Mouse (Mus musculus): Measurements from ENCODE around the gene Fpgs. TPM values are rescaled to one million over a fixed set of nuclear protein-coding genes. Genes with fewer than 3 reads are reported as not detected.
A peak's percentile ranks its signal among the peaks of the same experiment; 100 is the strongest.

Fpgs gene
- polyA plus RNA-seq, 2 experiments = 30.7 to 75.7 TPM

DNA sequence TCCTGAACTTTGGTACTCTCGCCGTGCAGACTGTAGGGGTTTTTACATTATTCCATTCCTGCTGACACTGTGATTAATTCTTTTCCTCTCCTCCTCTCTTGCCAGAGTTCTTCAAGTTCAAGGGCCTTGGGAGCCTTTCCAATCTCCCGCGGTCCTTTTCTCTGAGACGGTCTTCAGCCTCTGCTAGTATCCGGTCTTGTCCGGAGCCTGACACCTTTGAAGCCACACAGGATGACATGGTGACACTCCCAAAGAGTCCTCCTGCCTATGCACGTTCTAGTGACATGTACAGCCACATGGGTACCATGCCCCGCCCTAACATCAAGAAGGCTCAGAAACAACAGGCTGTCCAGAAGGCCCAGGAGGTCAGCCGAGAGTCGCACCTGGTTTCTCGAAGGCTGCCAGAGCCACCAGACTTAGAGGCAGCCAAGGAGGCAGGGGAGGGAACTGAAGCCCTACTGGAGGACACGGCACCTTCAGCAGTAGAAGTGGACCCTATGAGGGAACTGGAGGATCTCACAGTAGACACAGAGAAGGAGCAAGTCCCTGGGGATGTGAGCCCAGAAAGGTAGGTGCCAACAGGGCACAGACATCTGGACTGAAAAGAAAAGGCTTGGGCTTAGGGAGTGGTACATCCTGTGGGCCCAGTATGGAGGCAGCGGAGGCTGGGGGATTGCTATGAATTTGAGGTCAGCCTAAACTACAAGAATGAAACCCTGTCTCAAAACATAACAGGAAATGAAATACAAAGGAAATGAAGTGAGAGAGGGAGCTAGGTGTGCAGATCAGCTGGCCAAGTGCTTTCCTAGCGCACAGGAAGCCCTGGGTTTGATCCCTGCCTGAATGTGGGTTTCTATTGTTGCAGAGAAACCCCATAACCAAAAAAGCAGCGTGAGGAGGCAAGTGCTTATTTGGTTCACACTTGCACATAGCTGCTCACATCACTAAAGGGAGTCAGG is 21.2 kb upstream of the Fpgs start:
- Histone ChIP-seq H3K9ac (ENCODE audit: low read depth, low read length, severe bottlenecking) (no peak overlapping the region), H3K4me2 (replicated peaks; ENCODE audit: low read depth, low read length, severe bottlenecking) (no peak overlapping the region), H3K4me3 (replicated peaks; ENCODE audit: low read length) (no peak overlapping the region), H3K27me3 (ENCODE audit: control insufficient read depth, insufficient read depth, low read length) (no peaks in the 10 kb centered on the region), H3K27ac (replicated peaks; ENCODE audit: low read depth, low read length) (no peak overlapping the region), H3K9me3 (ENCODE audit: control insufficient read depth, low read length) (no peaks in the 10 kb centered on the region), H3K36me3 (ENCODE audit: control insufficient read depth, insufficient read depth, low read length) (no peaks in the 10 kb centered on the region), H3K4me1 (ENCODE audit: control insufficient read depth, insufficient read depth, low read length) (peaks cover 24% of the 10 kb centered on the region)
- no peak for ATAC-seq (ENCODE audit: low FRiP score, low read depth)
- DNase-seq (ENCODE audit: low spot score) = no peak
- no peak for TF ChIP-seq POLR2A (IDR thresholded peaks at IDR 0.05; ENCODE audit: borderline replicate concordance, extremely low read depth, insufficient read depth, insufficient read length)
- 79% methylated on average over 16 of the region's 16 CpGs for WGBS

DNA sequence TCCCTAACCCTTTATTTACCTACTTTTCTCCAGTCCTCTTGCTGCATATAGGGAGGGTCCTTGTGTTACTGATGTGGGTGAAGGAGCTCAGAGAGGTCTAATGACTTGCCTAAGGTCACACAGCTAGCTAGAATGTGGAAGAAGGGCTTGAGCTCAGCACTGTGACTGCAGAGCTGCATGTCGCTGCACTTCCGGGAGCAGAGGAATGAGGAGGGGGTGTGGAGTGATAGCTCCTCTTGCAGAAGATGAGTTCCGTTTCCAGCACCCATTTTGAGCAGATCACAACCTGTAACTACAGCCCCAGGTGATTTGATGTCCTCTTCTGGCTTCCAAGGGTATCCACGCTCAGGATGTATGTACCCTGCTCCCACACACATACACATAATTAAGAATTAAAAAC is 20.2 kb upstream of the Fpgs start:
- 70% methylated on average over 4 of the region's 4 CpGs for WGBS
- Histone ChIP-seq H3K4me3 (replicated peaks; ENCODE audit: low read length) (no peak overlapping the region), H3K9me3 (ENCODE audit: control insufficient read depth, low read length) (no peaks in the 10 kb centered on the region), H3K4me2 (replicated peaks; ENCODE audit: low read depth, low read length, severe bottlenecking) (no peak overlapping the region), H3K9ac (ENCODE audit: low read depth, low read length, severe bottlenecking) (no peak overlapping the region), H3K27ac (replicated peaks; ENCODE audit: low read depth, low read length) (no peak overlapping the region), H3K36me3 (ENCODE audit: control insufficient read depth, insufficient read depth, low read length) (no peaks in the 10 kb centered on the region), H3K4me1 (ENCODE audit: control insufficient read depth, insufficient read depth, low read length) (peaks cover 21% of the 10 kb centered on the region), H3K27me3 (ENCODE audit: control insufficient read depth, insufficient read depth, low read length) (no peaks in the 10 kb centered on the region)
- ATAC-seq (ENCODE audit: low FRiP score, low read depth) (no peak), DNase-seq (ENCODE audit: low spot score) (no peak)
- no peak for TF ChIP-seq POLR2A (IDR thresholded peaks at IDR 0.05; ENCODE audit: borderline replicate concordance, extremely low read depth, insufficient read depth, insufficient read length)

DNA sequence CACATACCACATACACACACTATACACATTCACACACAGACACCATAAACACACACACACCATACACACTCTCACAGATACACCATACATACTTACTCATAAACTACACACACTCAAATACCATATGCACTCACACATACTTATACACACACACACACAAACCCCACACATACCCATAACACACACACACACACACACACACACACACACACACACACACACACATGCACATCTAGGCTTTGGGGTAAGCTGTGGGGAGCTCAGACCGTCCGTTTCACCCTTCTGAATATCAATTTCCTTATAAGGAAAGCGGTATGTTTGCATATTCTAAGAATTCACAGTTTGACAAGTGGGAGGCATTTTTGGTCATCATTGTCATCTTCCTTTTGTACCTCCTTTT is 18.6 kb upstream of the Fpgs start:
- Histone ChIP-seq H3K4me1 (ENCODE audit: control insufficient read depth, insufficient read depth, low read length) (peaks cover 12% of the 10 kb centered on the region), H3K27ac (replicated peaks; ENCODE audit: low read depth, low read length) (no peak overlapping the region), H3K9ac (ENCODE audit: low read depth, low read length, severe bottlenecking) (no peak overlapping the region), H3K36me3 (ENCODE audit: control insufficient read depth, insufficient read depth, low read length) (no peaks in the 10 kb centered on the region), H3K4me2 (replicated peaks; ENCODE audit: low read depth, low read length, severe bottlenecking) (no peak overlapping the region), H3K27me3 (ENCODE audit: control insufficient read depth, insufficient read depth, low read length) (no peaks in the 10 kb centered on the region), H3K4me3 (replicated peaks; ENCODE audit: low read length) (no peak overlapping the region), H3K9me3 (ENCODE audit: control insufficient read depth, low read length) (no peaks in the 10 kb centered on the region)
- TF ChIP-seq POLR2A (IDR thresholded peaks at IDR 0.05; ENCODE audit: borderline replicate concordance, extremely low read depth, insufficient read depth, insufficient read length) = no peak
- 74% methylated on average over 3 of the region's 3 CpGs for WGBS
- DNase-seq (ENCODE audit: low spot score) (no peak), ATAC-seq (ENCODE audit: low FRiP score, low read depth) (no peak)

DNA sequence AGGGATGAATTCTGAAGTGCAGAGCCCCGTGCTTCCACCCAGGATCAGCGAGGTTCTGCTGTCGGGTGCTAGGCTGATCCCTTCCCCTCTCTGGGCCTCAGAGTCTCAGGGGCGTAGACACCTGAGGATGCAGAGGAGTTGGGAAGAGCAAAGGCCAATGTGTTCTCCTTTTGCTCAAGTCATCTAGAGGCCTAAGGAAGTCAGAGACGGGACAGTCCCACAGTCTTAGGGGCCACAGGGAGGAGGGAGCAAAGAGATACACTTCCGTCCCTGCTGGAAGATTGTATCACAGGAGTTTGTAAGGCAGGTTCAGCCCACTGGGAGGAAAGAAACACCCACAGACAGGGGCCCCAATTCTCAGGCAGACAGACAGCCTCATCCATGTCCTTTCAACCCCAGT is 18.1 kb upstream of the Fpgs start:
- ATAC-seq (ENCODE audit: low FRiP score, low read depth) (no peak), DNase-seq (ENCODE audit: low spot score) (no peak)
- no peaks in the 10 kb centered on the region for H3K9me3 ChIP-seq (ENCODE audit: control insufficient read depth, low read length)
- WGBS = 50% methylated on average over 6 of the region's 6 CpGs
- no peak for TF ChIP-seq POLR2A (IDR thresholded peaks at IDR 0.05; ENCODE audit: borderline replicate concordance, extremely low read depth, insufficient read depth, insufficient read length)
- H3K9ac ChIP-seq (ENCODE audit: low read depth, low read length, severe bottlenecking) = no peak overlapping the region
- H3K27ac ChIP-seq (replicated peaks; ENCODE audit: low read depth, low read length) = no peak overlapping the region
- peaks cover 9% of the 10 kb centered on the region for H3K4me1 ChIP-seq (ENCODE audit: control insufficient read depth, insufficient read depth, low read length)
- H3K4me2 ChIP-seq (replicated peaks; ENCODE audit: low read depth, low read length, severe bottlenecking) = peak overlapping the region; percentile 28; the same call in 1 of the 2 replicates
- H3K27me3 ChIP-seq (ENCODE audit: control insufficient read depth, insufficient read depth, low read length) = no peaks in the 10 kb centered on the region
- H3K4me3 ChIP-seq (replicated peaks; ENCODE audit: low read length) = no peak overlapping the region
- H3K36me3 ChIP-seq (ENCODE audit: control insufficient read depth, insufficient read depth, low read length) = no peaks in the 10 kb centered on the region

DNA sequence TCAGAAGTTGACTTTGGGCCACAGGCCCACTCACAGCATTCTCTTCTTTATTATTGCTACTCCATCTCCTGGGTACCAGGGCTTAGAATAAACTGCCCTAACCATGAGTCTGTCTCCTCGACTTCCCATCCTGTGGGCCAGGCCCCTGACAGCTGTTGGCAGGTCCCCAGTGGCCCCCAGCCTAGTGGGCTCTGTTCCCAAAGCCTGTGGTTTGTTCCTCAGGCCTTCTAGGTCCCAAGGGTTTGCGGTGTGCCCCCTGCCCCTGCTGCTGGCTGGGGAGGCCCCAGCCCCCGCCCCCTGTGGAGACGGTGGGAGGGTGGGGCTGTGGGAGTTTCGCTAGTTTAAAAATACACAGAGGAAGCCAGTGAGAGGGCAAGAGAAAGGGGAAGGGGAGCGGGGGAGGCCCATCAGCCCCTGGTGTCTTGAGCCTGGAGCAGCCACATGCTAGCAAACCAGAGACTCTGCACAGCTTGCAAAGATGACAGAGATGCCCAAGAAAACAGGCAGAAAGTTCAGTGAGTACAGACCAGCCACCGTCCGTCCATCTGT is 16.8 kb upstream of the Fpgs start, which contains the start of gene Sh2d3c:
Gene Sh2d3c (plus strand): TSS at position 375 of the 549 bp plus-strand sequence.
- Histone ChIP-seq H3K9ac (ENCODE audit: low read depth, low read length, severe bottlenecking) (0 out of 2 replicates have a peak within 1 kb of the TSS, but pooled peaks have one; percentile 9), H3K9me3 (ENCODE audit: control insufficient read depth, low read length) (no peaks in the 10 kb centered on the region), H3K4me1 (ENCODE audit: control insufficient read depth, insufficient read depth, low read length) (peaks cover 8% of the 10 kb centered on the region), H3K27ac (replicated peaks; ENCODE audit: low read depth, low read length) (0 out of 2 replicates have a peak within 1 kb of the TSS, but pooled peaks have one; percentile 7), H3K27me3 (ENCODE audit: control insufficient read depth, insufficient read depth, low read length) (no peaks in the 10 kb centered on the region), H3K36me3 (ENCODE audit: control insufficient read depth, insufficient read depth, low read length) (no peaks in the 10 kb centered on the region), H3K4me3 (replicated peaks; ENCODE audit: low read length) (peak within 1 kb of the TSS; percentile 1; the same call in 1 of the 2 replicates), H3K4me2 (replicated peaks; ENCODE audit: low read depth, low read length, severe bottlenecking) (peak within 1 kb of the TSS; percentile 28)
- ATAC-seq (ENCODE audit: low FRiP score, low read depth) (peak; percentile 27; the same call in 1 of the 2 replicates), DNase-seq (ENCODE audit: low spot score) (no peak)
- 37% methylated on average over 6 of the region's 8 CpGs for WGBS
- no peak for TF ChIP-seq POLR2A (IDR thresholded peaks at IDR 0.05; ENCODE audit: borderline replicate concordance, extremely low read depth, insufficient read depth, insufficient read length)
